Comparison of ENCODE assay signal across 10 mouse cellular contexts in the genomic region with DNA sequence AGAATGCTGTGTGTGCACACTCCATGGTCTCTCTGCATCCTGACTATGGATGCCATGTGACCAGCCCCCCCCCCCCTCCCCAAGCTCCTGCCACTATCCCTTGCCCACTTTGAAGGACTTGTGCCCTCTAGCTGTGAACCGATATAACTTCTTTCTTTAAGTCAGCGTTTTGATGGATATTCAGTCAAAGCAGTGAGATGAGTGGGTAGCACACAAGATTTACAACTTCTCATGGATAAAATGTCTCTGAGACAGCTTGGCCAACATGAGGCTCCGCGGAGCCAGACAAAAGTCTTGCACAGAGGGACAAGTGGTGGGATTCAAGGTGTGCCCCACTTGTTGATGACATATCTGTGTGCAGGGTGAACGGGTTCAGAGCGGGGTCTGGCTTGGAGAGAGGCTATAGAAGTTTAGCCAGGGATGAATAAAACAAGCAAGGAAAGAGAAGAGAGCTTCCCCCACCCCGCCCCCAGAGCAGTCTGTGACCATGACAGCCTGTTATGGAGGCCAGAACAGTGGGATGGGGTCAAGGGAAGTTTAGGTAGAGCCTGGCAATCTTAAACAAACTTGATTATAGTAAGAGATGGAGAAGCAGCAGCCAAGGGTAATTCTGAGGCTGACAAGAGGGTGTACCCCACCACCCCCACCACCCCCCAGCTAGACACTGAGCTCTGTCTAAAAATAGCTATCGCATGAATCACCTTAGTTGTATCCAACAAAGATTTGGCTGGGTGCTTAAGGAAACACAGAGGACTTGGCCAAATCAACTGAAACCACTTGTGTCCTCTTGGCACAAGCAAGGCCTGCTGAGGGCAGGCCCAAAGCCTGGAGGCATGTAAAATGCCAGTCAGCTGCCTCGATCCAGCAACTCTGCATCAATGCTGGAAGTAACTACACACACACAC.
DNase-seq lines count a peak whose midpoint lies in the region; ATAC-seq and TF ChIP-seq lines count a peak whose summit lies in the region.
"Had no signal": no experiment of that assay in that cellular context is flagged by ENCODE, and none has a peak within 500 bp of the region (broad histone marks: within the 10 kb centered on the region; RNA-seq: fewer than 3 reads in every experiment).

No protein-coding gene starts in this region.

- intact Hi-C loops in heart, postnatal 25 days (cut with DNase I) = no loop called here

- no peaks in the 10 kb centered on the region for H3K9me3 ChIP-seq in stomach, postnatal 0 days (ENCODE audit: control insufficient read depth, low read length)
- H3K9me3 ChIP-seq: lung, embryonic 15.5 days; neural tube, embryonic 15.5 days had no signal

- peak; percentile 35; the same call in 1 of the 2 replicates for ATAC-seq in stomach, postnatal 0 days (ENCODE audit: low FRiP score, low TSS enrichment)

- no peak overlapping the region for H3K4me2 ChIP-seq in stomach, postnatal 0 days (replicated peaks; ENCODE audit: low read depth)
- H3K4me2 ChIP-seq: lung, embryonic 15.5 days; neural tube, embryonic 15.5 days had no signal

- H3K27ac ChIP-seq in stomach, postnatal 0 days (replicated peaks) = no peak overlapping the region
- H3K27ac ChIP-seq: lung, embryonic 15.5 days; neural tube, embryonic 15.5 days had no signal

- TF ChIP-seq EP300 in stomach, postnatal 0 days (optimal IDR thresholded peaks at IDR 0.05) = no peak

- peak; percentile 46 for TF ChIP-seq CTCF in stomach, postnatal 0 days (IDR thresholded peaks at IDR 0.05; ENCODE audit: low read depth)

- H3K9ac ChIP-seq in stomach, postnatal 0 days (ENCODE audit: low read length) = no peak overlapping the region
- H3K9ac ChIP-seq: lung, embryonic 15.5 days; neural tube, embryonic 15.5 days had no signal

- DNase-seq in cerebellum, postnatal 25 days = peak; percentile 10 to 21
- no peak for DNase-seq in cerebellum, adult 11 months
- peak; percentile 12 to 39 for DNase-seq in lung, adult 18-20 months
- DNase-seq in lung, postnatal 4 days = no peak
- DNase-seq in heart, postnatal 25 days (ENCODE audit: low spot score) = peak; percentile 24
- DNase-seq in stomach, postnatal 0 days (ENCODE audit: low spot score) = no peak
- no peak for DNase-seq in c-Kit-positive CD71-positive TER-119-positive erythroid progenitor cells, embryonic 14.5 days (ENCODE audit: low spot score)
- no peak for DNase-seq in liver

- no peak overlapping the region for H3K4me3 ChIP-seq in stomach, postnatal 0 days (ENCODE audit: low read depth, low read length)
- H3K4me3 ChIP-seq: lung, embryonic 15.5 days; neural tube, embryonic 15.5 days had no signal

- H3K27me3 ChIP-seq in stomach, postnatal 0 days (ENCODE audit: control insufficient read depth, insufficient read depth, low read length) = no peaks in the 10 kb centered on the region
- H3K27me3 ChIP-seq: lung, embryonic 15.5 days had no signal

- 41% methylated on average over 9 of the region's 9 CpGs for WGBS in stomach, postnatal 0 days

- H3K4me1 ChIP-seq in stomach, postnatal 0 days (replicated peaks; ENCODE audit: control insufficient read depth, insufficient read depth) = no peaks in the 10 kb centered on the region
- H3K4me1 ChIP-seq: lung, embryonic 15.5 days had no signal

- no peaks in the 10 kb centered on the region for H3K36me3 ChIP-seq in stomach, postnatal 0 days (ENCODE audit: control insufficient read depth, insufficient read depth, low read length)
- H3K36me3 ChIP-seq: lung, embryonic 15.5 days; neural tube, embryonic 15.5 days had no signal

Comparison
In these comparisons a context has a peak if more than half of its experiments do, and no peak if none do; other contexts are left out.
1. DNase-seq: peak in cerebellum, postnatal 25 days (2 of 2), lung, adult 18-20 months (2 of 2) and heart, postnatal 25 days (single experiment); none in cerebellum, adult 11 months (single experiment), lung, postnatal 4 days (0 of 2), stomach, postnatal 0 days (single experiment), c-Kit-positive CD71-positive TER-119-positive erythroid progenitor cells, embryonic 14.5 days (single experiment) and liver (single experiment).